Mouse (Mus musculus): ENCODE data around the gene Klhl3.

GRCm38 (mm10) chr13:58034507-58034906 is 78.9 kb downstream of the Klhl3 start:
- TF ChIP-seq CTCF (IDR thresholded peaks at IDR 0.05; ENCODE audit: control insufficient read depth, insufficient read depth, insufficient replicate concordance, low read depth, low read length) = no peak
- no peak for TF ChIP-seq POLR2A (IDR thresholded peaks at IDR 0.05; ENCODE audit: control insufficient read depth, low read depth, low read length)
